Mouse (Mus musculus): ENCODE measurements around the gene Gpank1. TPM values are rescaled to one million over a fixed set of nuclear protein-coding genes. Genes with fewer than 3 reads are reported as not detected.

Gpank1 gene
- 10 to 100 TPM; 53.8 to 59.4 TPM for polyA plus RNA-seq (2017; shearing (Covaris generic))

GRCm38 (mm10) chr17:35121143-35121799, at the start of gene Gpank1:
Gene Gpank1, plus strand, starts transcription at chr17:35121455.

GRCm38 (mm10) chr17:35076507-35077176, 44.6 kb upstream of the Gpank1 start, which contains the start of gene Ly6g6e:
Gene Ly6g6e, plus strand, starts transcription at chr17:35076902.

GRCm38 (mm10) chr17:35077786-35078233, 43.4 kb upstream of the Gpank1 start, which contains the start of gene Ly6g6d:
Gene Ly6g6d, minus strand, starts transcription at chr17:35078065.

GRCm38 (mm10) chr17:35085208-35085865, 35.9 kb upstream of the Gpank1 start, which contains the start of gene Ly6g6f:
Gene Ly6g6f, minus strand, starts transcription at chr17:35085610.

GRCm38 (mm10) chr17:35088825-35089644, 32.2 kb upstream of the Gpank1 start, which contains the start of gene Abhd16a:
Gene Abhd16a, plus strand, starts transcription at chr17:35089263.

GRCm38 (mm10) chr17:35108097-35108496, 13.2 kb upstream of the Gpank1 start, which contains the start of gene Ly6g5c:
Gene Ly6g5c, plus strand, starts transcription at chr17:35108279.

GRCm38 (mm10) chr17:35115046-35116019, 5.9 kb upstream of the Gpank1 start, which contains the start of gene Ly6g5b:
Gene Ly6g5b, minus strand, starts transcription at chr17:35115428.

GRCm38 (mm10) chr17:35121871-35122303, 632 bp downstream of the Gpank1 start, which contains the start of gene Csnk2b:
Gene Csnk2b, minus strand, starts transcription at chr17:35122053.

GRCm38 (mm10) chr17:35126206-35126611, 5.0 kb downstream of the Gpank1 start, which contains the start of gene D17H6S53E:
Gene D17H6S53E, plus strand, starts transcription at chr17:35126373.

GRCm38 (mm10) chr17:35131500-35132173, 10.4 kb downstream of the Gpank1 start, which contains the start of gene Apom:
Gene Apom, minus strand, starts transcription at chr17:35132050.

GRCm38 (mm10) chr17:35134801-35135590, 13.7 kb downstream of the Gpank1 start, which contains the start of gene Bag6:
Gene Bag6, plus strand, starts transcription at chr17:35135178.

GRCm38 (mm10) chr17:35164568-35165450, 43.6 kb downstream of the Gpank1 start, which contains the start of gene Prrc2a:
Gene Prrc2a, minus strand, starts transcription at chr17:35164897.

Other genes starting within 250 kb of the Gpank1 start
- under 1 TPM; 0.16 to 0.74 TPM for gene Zbtb12, start 242.0 kb upstream of the Gpank1 start, polyA plus RNA-seq (2017; shearing (Covaris generic))
- not detected for gene Gm20547, start 239.4 kb upstream of the Gpank1 start, polyA plus RNA-seq (2017; shearing (Covaris generic))
- 1 to 10 TPM; 1.6 to 4.0 TPM for gene C2, start 223.2 kb upstream of the Gpank1 start, polyA plus RNA-seq (2017; shearing (Covaris generic))
- 10 to 100 TPM; 60.3 to 72.7 TPM for gene Ehmt2, start 223.0 kb upstream of the Gpank1 start, polyA plus RNA-seq (2017; shearing (Covaris generic))
- gene Slc44a4, start 207.0 kb upstream of the Gpank1 start, polyA plus RNA-seq (2017; shearing (Covaris generic)) = not detected
- gene Neu1, start 190.2 kb upstream of the Gpank1 start, polyA plus RNA-seq (2017; shearing (Covaris generic)) = 10 to 100 TPM; 55.1 to 60.0 TPM
- 10 to 100 TPM in 1 of 2 experiments, under 1 TPM in 1; 0.70 to 78.1 TPM for gene Hspa1b, start 162.2 kb upstream of the Gpank1 start, polyA plus RNA-seq (2017; shearing (Covaris generic))
- gene Gm20481, start 151.5 kb upstream of the Gpank1 start, polyA plus RNA-seq (2017; shearing (Covaris generic)) = 1 to 10 TPM in 1 of 2 experiments, not detected in 1; 2.5 TPM
- gene Hspa1a, start 149.3 kb upstream of the Gpank1 start, polyA plus RNA-seq (2017; shearing (Covaris generic)) = 10 to 100 TPM in 1 of 2 experiments, not detected in 1; 18.3 TPM
- gene Hspa1l, start 148.8 kb upstream of the Gpank1 start, polyA plus RNA-seq (2017; shearing (Covaris generic)) = under 1 TPM; 0.27 to 0.50 TPM
- gene Lsm2, start 139.6 kb upstream of the Gpank1 start, polyA plus RNA-seq (2017; shearing (Covaris generic)) = 10 to 100 TPM; 79.0 to 93.1 TPM
- gene Vars, start 120.5 kb upstream of the Gpank1 start, polyA plus RNA-seq (2017; shearing (Covaris generic)) = 100 to 1,000 TPM; 126 to 153 TPM
- gene Vwa7, start 104.9 kb upstream of the Gpank1 start, polyA plus RNA-seq (2017; shearing (Covaris generic)) = under 1 TPM in 1 of 2 experiments, not detected in 1; 0.52 TPM
- gene Sapcd1, start 93.4 kb upstream of the Gpank1 start, polyA plus RNA-seq (2017; shearing (Covaris generic)) = under 1 TPM; 0.36 to 0.48 TPM
- gene Msh5, start 74.7 kb upstream of the Gpank1 start, polyA plus RNA-seq (2017; shearing (Covaris generic)) = 1 to 10 TPM in 1 of 2 experiments, under 1 TPM in 1; 0.87 to 2.6 TPM
- gene Clic1, start 71.5 kb upstream of the Gpank1 start, polyA plus RNA-seq (2017; shearing (Covaris generic)) = 100 to 1,000 TPM; 647 to 661 TPM
- gene Ddah2, start 62.4 kb upstream of the Gpank1 start, polyA plus RNA-seq (2017; shearing (Covaris generic)) = 1 to 10 TPM in 1 of 2 experiments, under 1 TPM in 1; 0.83 to 2.7 TPM
- not detected for gene Ly6g6c, start 56.1 kb upstream of the Gpank1 start, polyA plus RNA-seq (2017; shearing (Covaris generic))
- not detected for gene Mpig6b, start 55.3 kb upstream of the Gpank1 start, polyA plus RNA-seq (2017; shearing (Covaris generic))
- gene Ly6g6e, start 44.6 kb upstream of the Gpank1 start, polyA plus RNA-seq (2017; shearing (Covaris generic)) = under 1 TPM in 1 of 2 experiments, not detected in 1; 0.15 TPM
- not detected for gene Ly6g6d, start 43.4 kb upstream of the Gpank1 start, polyA plus RNA-seq (2017; shearing (Covaris generic))
- gene Ly6g6f, start 35.8 kb upstream of the Gpank1 start, polyA plus RNA-seq (2017; shearing (Covaris generic)) = under 1 TPM in 1 of 2 experiments, not detected in 1; 0.26 TPM
- 10 to 100 TPM; 59.7 to 60.5 TPM for gene Abhd16a, start 32.2 kb upstream of the Gpank1 start, polyA plus RNA-seq (2017; shearing (Covaris generic))
- gene Ly6g5c, start 13.2 kb upstream of the Gpank1 start, polyA plus RNA-seq (2017; shearing (Covaris generic)) = under 1 TPM in 1 of 2 experiments, not detected in 1; 0.36 TPM
- gene Ly6g5b, start 6.0 kb upstream of the Gpank1 start, polyA plus RNA-seq (2017; shearing (Covaris generic)) = 1 to 10 TPM; 3.4 to 9.5 TPM
- 100 to 1,000 TPM; 351 to 388 TPM for gene Csnk2b, start 598 bp downstream of the Gpank1 start, polyA plus RNA-seq (2017; shearing (Covaris generic))
- 1 to 10 TPM in 1 of 2 experiments, under 1 TPM in 1; 0.88 to 2.4 TPM for gene D17H6S53E, start 4.9 kb downstream of the Gpank1 start, polyA plus RNA-seq (2017; shearing (Covaris generic))
- under 1 TPM; 0.28 to 0.37 TPM for gene Apom, start 10.6 kb downstream of the Gpank1 start, polyA plus RNA-seq (2017; shearing (Covaris generic))
- gene Bag6, start 13.7 kb downstream of the Gpank1 start, polyA plus RNA-seq (2017; shearing (Covaris generic)) = 10 to 100 TPM; 61.6 to 63.2 TPM
- gene Prrc2a, start 43.4 kb downstream of the Gpank1 start, polyA plus RNA-seq (2017; shearing (Covaris generic)) = 10 to 100 TPM; 33.4 to 33.5 TPM
- 10 to 100 TPM in 1 of 2 experiments, 1 to 10 TPM in 1; 5.5 to 18.3 TPM for gene Aif1, start 54.6 kb downstream of the Gpank1 start, polyA plus RNA-seq (2017; shearing (Covaris generic))
- 10 to 100 TPM in 1 of 2 experiments, 1 to 10 TPM in 1; 8.9 to 14.6 TPM for gene Lst1, start 67.0 kb downstream of the Gpank1 start, polyA plus RNA-seq (2017; shearing (Covaris generic))
- 1,000 to 10,000 TPM; 1,461 to 1,672 TPM for gene Ltb, start 73.0 kb downstream of the Gpank1 start, polyA plus RNA-seq (2017; shearing (Covaris generic))
- gene Tnf, start 80.6 kb downstream of the Gpank1 start, polyA plus RNA-seq (2017; shearing (Covaris generic)) = 10 to 100 TPM; 27.9 to 30.5 TPM
- 100 to 1,000 TPM in 1 of 2 experiments, 10 to 100 TPM in 1; 94.1 to 110 TPM for gene Lta, start 83.9 kb downstream of the Gpank1 start, polyA plus RNA-seq (2017; shearing (Covaris generic))
- 1 to 10 TPM in 1 of 2 experiments, not detected in 1; 1.2 TPM for gene Gm16181, start 99.4 kb downstream of the Gpank1 start, polyA plus RNA-seq (2017; shearing (Covaris generic))
- 1 to 10 TPM; 4.2 to 9.7 TPM for gene Atp6v1g2, start 112.2 kb downstream of the Gpank1 start, polyA plus RNA-seq (2017; shearing (Covaris generic))
- 10 to 100 TPM; 20.6 to 22.5 TPM for gene Nfkbil1, start 114.3 kb downstream of the Gpank1 start, polyA plus RNA-seq (2017; shearing (Covaris generic))
- gene Ddx39b, start 120.3 kb downstream of the Gpank1 start, polyA plus RNA-seq (2017; shearing (Covaris generic)) = 100 to 1,000 TPM; 227 to 243 TPM
- gene H2-D1, start 141.3 kb downstream of the Gpank1 start, polyA plus RNA-seq (2017; shearing (Covaris generic)) = 1,000 to 10,000 TPM; 4,556 to 6,565 TPM
- under 1 TPM in 1 of 2 experiments, not detected in 1; 0.64 TPM for gene H2-Q1, start 198.9 kb downstream of the Gpank1 start, polyA plus RNA-seq (2017; shearing (Covaris generic))
- gene H2-Q2, start 220.8 kb downstream of the Gpank1 start, polyA plus RNA-seq (2017; shearing (Covaris generic)) = 10 to 100 TPM; 10.9 to 18.5 TPM